Mouse (Mus musculus): ENCODE measurements around the gene S100a5. TPM values are rescaled to one million over a fixed set of nuclear protein-coding genes. Genes with fewer than 3 reads are reported as not detected.

Gene S100a5
- polyA plus RNA-seq, 1 experiment from 2014 or later, result not detected

DNA sequence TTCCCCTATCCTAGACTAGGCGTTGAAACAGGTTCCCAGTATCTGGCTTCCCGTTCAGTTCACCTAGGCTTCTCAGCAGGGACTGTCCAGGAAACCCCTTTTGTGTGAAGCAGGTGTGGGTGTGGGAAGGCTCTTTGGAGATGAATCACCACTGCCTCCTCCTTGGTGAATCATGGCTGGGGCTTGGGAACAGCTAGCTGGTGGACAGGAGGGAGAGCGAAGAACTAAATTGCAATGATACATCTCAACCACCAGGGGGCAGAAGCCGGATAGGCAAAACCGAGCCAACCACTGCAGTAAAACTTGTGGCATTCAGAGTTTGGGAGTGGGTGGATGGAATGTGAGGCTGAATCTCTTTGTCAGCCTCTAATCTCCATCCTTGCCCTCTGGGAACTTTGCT, 22.7 kb upstream of the S100a5 start:
- in situ Hi-C loops (cut with MboI; ENCODE audit: low pct_unique_long_range_greater_than_20kb), result loop anchor here (5.0 kb wide), 1 partner anchor 62 kb away; no protein-coding TSS in a partner anchor
- ChIA-PET POLR2A (interaction anchor here (0.6 to 4.0 kb wide), 6 partner anchors 13 to 48 kb away, joined by 3 to 86 read pairs (median 18); partner anchors contain the start of genes Gm42674, S100a16, S100a4 and S100a6), CTCF (interaction anchor here (0.9 to 34.1 kb wide), 8 partner anchors 11 to 124 kb away, joined by 3 to 615 read pairs (median 8); partner anchors contain the start of genes Gm42674, S100a14, S100a4 and S100a5)
- peak; percentile 60 for ATAC-seq
- no peaks in the 10 kb centered on the region for H3K27me3 ChIP-seq
- peak; percentile 97 for DNase-seq (ENCODE audit: low read depth, low spot score)
- no peak for TF ChIP-seq CTCF (IDR thresholded peaks at IDR 0.05)

DNA sequence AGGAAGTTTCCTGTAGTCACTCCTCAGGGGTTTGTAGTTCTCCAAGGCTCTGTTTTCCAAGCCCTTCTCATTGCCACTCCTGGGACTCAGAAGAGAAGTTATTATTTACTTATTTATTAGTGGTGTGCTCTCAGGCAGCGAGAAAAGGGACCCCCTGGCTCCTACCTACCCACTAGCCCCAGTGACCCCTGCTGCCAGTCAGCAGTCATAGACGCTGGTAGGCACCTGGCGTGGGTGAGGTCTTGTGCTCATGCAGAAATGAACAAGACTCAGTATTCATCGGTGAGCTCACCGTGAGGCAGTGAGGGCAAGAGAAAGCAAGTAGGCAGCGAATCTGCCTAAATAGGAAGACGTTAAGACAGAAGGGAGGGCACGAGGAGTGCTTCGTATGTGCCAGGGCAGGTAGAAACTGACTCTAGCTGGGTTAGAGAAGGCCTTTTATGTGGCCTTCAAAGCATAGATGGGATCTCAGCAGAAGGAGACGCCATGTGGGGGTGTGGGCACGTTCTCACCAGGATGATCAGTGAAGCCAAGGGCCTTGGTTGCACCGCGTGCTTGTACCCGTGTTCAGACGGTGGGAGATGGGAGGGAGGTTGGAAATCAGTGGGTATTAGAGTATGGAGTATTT, 22.2 kb upstream of the S100a5 start:
- no peaks in the 10 kb centered on the region for H3K27me3 ChIP-seq
- no peak for ATAC-seq
- ChIA-PET CTCF (interaction anchor here (0.8 to 34.1 kb wide), 12 partner anchors 11 to 124 kb away, joined by 3 to 615 read pairs (median 6); partner anchors contain the start of genes Gm42674, S100a14, S100a4 and S100a5), POLR2A (interaction anchor here (0.6 to 4.0 kb wide), 8 partner anchors 13 to 78 kb away, joined by 3 to 86 read pairs (median 8); partner anchors contain the start of genes Gm42674, S100a16, S100a4 and S100a6)
- DNase-seq (ENCODE audit: low read depth, low spot score), result no peak
- no peak for TF ChIP-seq CTCF (IDR thresholded peaks at IDR 0.05)
- in situ Hi-C loops (cut with MboI; ENCODE audit: low pct_unique_long_range_greater_than_20kb), result loop anchor here (5.0 kb wide), 1 partner anchor 61 kb away; no protein-coding TSS in a partner anchor

DNA sequence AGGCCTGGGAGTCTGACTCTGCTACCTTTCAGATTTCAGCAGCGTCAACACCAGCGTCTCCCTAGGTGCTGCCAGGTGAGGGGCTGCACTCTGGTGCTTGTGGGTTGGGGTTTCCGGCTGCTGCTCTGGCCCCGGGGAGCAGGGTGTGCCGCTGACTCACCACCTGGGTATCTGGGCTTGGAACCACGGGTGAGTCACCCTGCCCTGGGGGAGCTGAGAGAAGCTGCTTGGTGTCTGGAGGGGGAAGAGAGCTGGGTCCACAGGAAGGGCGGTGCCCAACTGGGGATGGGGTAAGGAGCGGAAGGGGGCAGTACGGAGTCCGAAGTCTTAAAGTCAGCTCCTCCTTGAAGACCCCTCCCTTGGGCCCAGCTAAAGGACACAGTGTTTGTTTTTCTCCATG, 21.4 kb upstream of the S100a5 start:
- POLR2A ChIA-PET, result interaction anchor here (0.6 to 4.0 kb wide), 11 partner anchors 12 to 79 kb away, joined by 3 to 86 read pairs (median 4); partner anchors contain the start of genes Gm42674, S100a16, S100a4 and S100a6
- peak; percentile 100 for DNase-seq (ENCODE audit: low read depth, low spot score)
- peak; percentile 89 for ATAC-seq

DNA sequence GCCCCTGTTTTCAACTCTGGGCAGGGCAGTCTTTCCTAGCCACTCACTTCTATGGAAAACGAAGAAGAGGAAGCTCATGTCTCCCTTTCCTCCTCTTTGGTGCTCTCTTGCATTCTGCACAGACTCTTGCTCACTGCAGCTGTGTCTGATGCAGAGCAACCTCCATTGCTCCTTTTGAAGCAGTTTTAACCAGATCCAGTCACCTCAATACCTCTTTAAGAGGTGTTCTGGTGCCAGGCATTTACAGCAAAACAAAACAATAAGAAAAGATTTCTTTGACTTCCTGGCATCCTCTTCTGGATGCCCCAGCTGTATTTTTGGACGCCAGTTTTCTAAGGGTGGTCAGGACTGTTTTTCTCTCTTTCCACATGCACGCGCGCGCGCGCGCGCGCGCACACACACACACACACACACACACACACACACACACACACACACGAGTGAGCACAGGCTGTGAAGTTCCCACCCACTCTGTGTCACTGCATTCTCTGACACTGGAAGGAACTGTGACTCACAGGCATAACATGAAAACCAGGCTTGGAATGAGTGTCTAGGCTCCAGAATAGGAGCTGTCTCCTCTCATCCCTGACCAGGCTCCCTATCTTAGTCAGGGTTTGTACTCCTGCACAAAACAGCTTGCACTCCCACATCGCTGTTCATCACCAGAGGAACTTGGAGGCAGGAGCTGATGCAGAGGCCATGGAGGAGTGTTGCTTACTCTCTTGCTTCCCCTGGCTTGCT, 20.8 kb upstream of the S100a5 start:
- DNase-seq (ENCODE audit: low read depth, low spot score), result peak; percentile 98

More for the DNA sequence above, 21.4 kb upstream of the S100a5 start:
- in situ Hi-C loops (cut with MboI; ENCODE audit: low pct_unique_long_range_greater_than_20kb), result loop anchor here (5.0 kb wide), 1 partner anchor 60 kb away; no protein-coding TSS in a partner anchor
- CTCF ChIA-PET, result interaction anchor here (0.8 to 34.1 kb wide), 15 partner anchors 12 to 123 kb away, joined by 3 to 615 read pairs (median 5); partner anchors contain the start of genes Gm42674, S100a14, S100a4 and S100a5
- no peaks in the 10 kb centered on the region for H3K27me3 ChIP-seq
- TF ChIP-seq CTCF (IDR thresholded peaks at IDR 0.05), result no peak

DNA sequence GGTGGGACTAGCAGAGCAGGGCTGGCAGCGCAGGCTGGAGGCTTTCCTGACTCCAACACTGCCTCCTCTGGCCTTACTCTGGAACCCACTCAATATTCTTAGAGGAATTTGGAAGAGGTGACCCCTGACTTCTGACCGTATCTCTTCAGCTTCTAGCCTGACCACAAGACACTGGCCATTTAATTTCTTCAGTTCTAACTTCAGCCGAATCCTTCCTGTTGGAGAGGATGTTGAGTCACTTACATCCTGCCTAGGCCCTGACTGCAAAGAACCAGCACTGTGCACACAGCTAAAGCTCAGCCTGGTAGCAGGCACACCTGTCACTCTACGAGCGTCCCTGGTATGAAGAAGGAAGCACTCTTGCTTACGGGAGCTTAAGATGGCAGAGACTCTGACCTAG, 18.9 kb upstream of the S100a5 start:
- TF ChIP-seq CTCF (IDR thresholded peaks at IDR 0.05), result no peak
- no peak for ATAC-seq
- in situ Hi-C loops (cut with MboI; ENCODE audit: low pct_unique_long_range_greater_than_20kb), result loop anchor here (5.0 kb wide), 1 partner anchor 58 kb away; no protein-coding TSS in a partner anchor
- ChIA-PET POLR2A (interaction anchor here (1.2 kb wide), 1 partner anchor 26 kb away, joined by 4 read pairs; no protein-coding TSS in a partner anchor), CTCF (interaction anchor here (34.1 kb wide), 1 partner anchor 18 kb away, joined by 615 read pairs; the partner anchor contains the start of genes Gm42674, S100a4, S100a5 and S100a6)
- DNase-seq (ENCODE audit: low read depth, low spot score), result no peak
- H3K27me3 ChIP-seq, result no peaks in the 10 kb centered on the region

More for the DNA sequence above, 20.8 kb upstream of the S100a5 start:
- peak; percentile 75 for ATAC-seq
- H3K27me3 ChIP-seq, result no peaks in the 10 kb centered on the region
- CTCF ChIA-PET, result interaction anchor here (0.7 to 34.1 kb wide), 16 partner anchors 16 to 122 kb away, joined by 3 to 615 read pairs (median 4); partner anchors contain the start of genes Gm42674, S100a14, S100a4 and S100a5
- POLR2A ChIA-PET, result interaction anchor here (0.6 to 4.0 kb wide), 12 partner anchors 11 to 78 kb away, joined by 3 to 86 read pairs (median 4); partner anchors contain the start of genes Gm42674, S100a16, S100a4 and S100a6
- in situ Hi-C loops (cut with MboI; ENCODE audit: low pct_unique_long_range_greater_than_20kb), result loop anchor here (5.0 kb wide), 1 partner anchor 60 kb away; no protein-coding TSS in a partner anchor
- no peak for TF ChIP-seq CTCF (IDR thresholded peaks at IDR 0.05)

DNA sequence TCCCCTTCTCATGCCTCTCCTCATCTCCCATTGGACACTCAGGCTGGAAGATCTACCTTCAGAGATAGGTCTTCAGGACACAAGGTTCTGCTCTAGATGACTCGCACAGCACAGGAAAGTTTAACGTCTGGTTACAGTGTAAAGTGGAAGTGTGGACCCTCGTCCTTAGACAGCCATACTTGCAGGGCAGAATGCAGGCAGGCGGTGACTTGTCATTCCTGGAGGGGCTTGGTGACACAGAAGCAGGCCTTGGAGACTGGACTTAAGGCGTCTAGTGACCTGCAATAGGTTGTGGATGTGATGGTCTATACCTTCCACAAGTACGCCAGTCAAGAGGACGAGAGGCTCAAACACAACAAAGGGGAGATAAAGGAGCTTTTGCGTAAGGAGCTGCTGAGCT, 18.4 kb upstream of the S100a5 start, which contains the start of gene S100a2:
TSS of gene S100a2 (plus strand) at position 301 of the 400 bp plus-strand sequence.
- no peaks in the 10 kb centered on the region for H3K27me3 ChIP-seq
- in situ Hi-C loops (cut with MboI; ENCODE audit: low pct_unique_long_range_greater_than_20kb), result loop anchor here (5.0 kb wide), 1 partner anchor 57 kb away; no protein-coding TSS in a partner anchor
- DNase-seq (ENCODE audit: low read depth, low spot score) (no peak), ATAC-seq (no peak)
- POLR2A ChIA-PET, result interaction anchor here (1.2 kb wide), 1 partner anchor 25 kb away, joined by 4 read pairs; no protein-coding TSS in a partner anchor
- TF ChIP-seq CTCF (IDR thresholded peaks at IDR 0.05), result no peak
- CTCF ChIA-PET, result interaction anchor here (34.1 kb wide), 1 partner anchor 18 kb away, joined by 615 read pairs; the partner anchor contains the start of genes Gm42674, S100a4, S100a5 and S100a6

DNA sequence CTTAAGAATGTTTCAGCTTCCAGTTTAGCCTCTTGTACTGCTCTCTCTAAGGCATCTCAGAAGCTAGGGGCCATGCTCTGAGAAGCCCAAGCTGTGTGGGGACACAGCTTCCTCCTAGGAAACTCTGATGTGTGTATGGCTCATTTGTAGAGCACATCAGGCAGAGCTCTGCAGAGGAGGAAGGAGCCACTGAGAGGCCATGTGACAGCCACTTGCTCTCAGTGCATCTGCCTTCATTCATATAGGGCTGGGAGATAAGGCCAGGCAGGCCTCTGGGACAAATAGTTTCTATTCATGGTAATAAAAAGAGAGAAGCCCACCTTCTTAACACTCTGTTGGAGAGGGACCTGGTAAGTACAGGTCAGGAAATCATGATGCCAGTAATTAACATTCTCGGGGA, 13.9 kb upstream of the S100a5 start:
- ATAC-seq (no peak), DNase-seq (ENCODE audit: low read depth, low spot score) (no peak)
- no peak for TF ChIP-seq CTCF (IDR thresholded peaks at IDR 0.05)
- ChIA-PET POLR2A (interaction anchor here (1.4 to 2.7 kb wide), 2 partner anchors 15 to 20 kb away, joined by 3 to 11 read pairs; no protein-coding TSS in a partner anchor), CTCF (interaction anchor here (34.1 kb wide), 1 partner anchor 13 kb away, joined by 615 read pairs; the partner anchor contains the start of genes Gm42674, S100a4, S100a5 and S100a6)
- no peaks in the 10 kb centered on the region for H3K27me3 ChIP-seq
- in situ Hi-C loops (cut with MboI; ENCODE audit: low pct_unique_long_range_greater_than_20kb), result no loop called here

DNA sequence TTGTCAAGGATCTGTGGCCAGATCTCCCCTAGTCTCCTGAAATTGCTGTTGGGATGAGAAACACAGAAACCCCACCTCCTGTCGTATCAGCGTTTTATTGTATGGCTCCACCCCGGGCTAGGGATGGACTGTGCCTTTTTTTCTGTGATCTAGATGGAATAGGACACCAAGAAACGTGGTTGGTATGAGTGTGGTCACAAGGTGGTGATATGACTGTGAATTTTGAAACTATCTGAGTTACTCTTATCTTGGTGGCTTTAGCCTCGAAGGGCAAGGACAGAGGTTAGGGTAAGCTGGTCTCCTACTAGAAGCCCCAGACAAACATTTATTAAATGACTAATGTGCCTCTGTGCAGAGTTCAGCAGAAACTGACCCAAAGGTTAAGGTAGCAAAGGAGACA, 12.8 kb upstream of the S100a5 start:
- in situ Hi-C loops (cut with MboI; ENCODE audit: low pct_unique_long_range_greater_than_20kb), result no loop called here

DNA sequence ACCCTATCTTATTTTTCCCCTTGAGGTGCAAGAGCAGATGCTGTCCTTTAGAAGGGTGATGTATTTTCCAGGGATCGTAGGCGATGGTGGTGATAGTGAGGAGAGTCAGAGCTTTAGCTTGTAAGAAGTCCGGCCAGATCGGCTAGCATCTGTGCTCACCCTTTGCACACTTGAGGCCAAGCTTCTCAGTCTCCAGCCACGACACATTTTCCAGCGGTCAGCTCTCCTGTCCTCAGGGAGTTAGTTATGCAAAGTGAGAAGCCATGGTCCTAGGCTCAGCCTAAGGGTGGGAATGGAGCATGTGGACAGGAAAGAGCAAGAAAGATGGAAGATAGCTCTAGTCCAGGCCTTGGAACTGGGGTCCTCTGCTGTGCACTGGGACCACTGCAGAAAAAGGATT, 11.5 kb upstream of the S100a5 start:
- ATAC-seq, result no peak
- ChIA-PET POLR2A (interaction anchor here (6.7 kb wide), 1 partner anchor 10 kb away, joined by 61 read pairs; no protein-coding TSS in a partner anchor), CTCF (interaction anchor here (1.3 to 34.1 kb wide), 3 partner anchors 7 to 48 kb away, joined by 3 to 615 read pairs (median 615); partner anchors contain the start of genes Gm42674, S100a2, S100a4 and S100a5)
- no peaks in the 10 kb centered on the region for H3K27me3 ChIP-seq
- TF ChIP-seq CTCF (IDR thresholded peaks at IDR 0.05), result no peak
- in situ Hi-C loops (cut with MboI; ENCODE audit: low pct_unique_long_range_greater_than_20kb), result no loop called here
- no peak for DNase-seq (ENCODE audit: low read depth, low spot score)

More for the DNA sequence above, 12.8 kb upstream of the S100a5 start:
- CTCF ChIA-PET, result interaction anchor here (1.2 to 34.1 kb wide), 3 partner anchors 5 to 67 kb away, joined by 3 to 615 read pairs (median 615); partner anchors contain the start of genes Gm42674, S100a2, S100a4 and S100a5
- H3K27me3 ChIP-seq, result no peaks in the 10 kb centered on the region
- ATAC-seq (no peak), DNase-seq (ENCODE audit: low read depth, low spot score) (no peak)
- no peak for TF ChIP-seq CTCF (IDR thresholded peaks at IDR 0.05)
- POLR2A ChIA-PET, result interaction anchor here (6.7 kb wide), 1 partner anchor 8 kb away, joined by 61 read pairs; no protein-coding TSS in a partner anchor
